Mouse (Mus musculus) heart, adult 2 months (tissue): ENCODE data around the gene Nxf1.

Source experiments
- CTCF ChIP-seq: fragments of 200-600 bp; IDR thresholded peaks from 2 replicates; pipeline ENCODE4 v1.8.1; 2022; ENCODE audit warnings: antibody characterized with exemption, mild to moderate bottlenecking, moderate library complexity
- POLR2A ChIP-seq: fragments of 200-500 bp; IDR thresholded peaks from 2 replicates; pipeline ENCODE4 v1.6.1; 2011; ENCODE audit warnings: mild to moderate bottlenecking, low read depth, low read length, control low read depth; ENCODE audit not compliant: insufficient read depth

- TF ChIP-seq CTCF (no peak), POLR2A (no peak)
Observed at GRCm38 (mm10) chr19:8738911-8739310, 18.0 kb upstream of the Nxf1 start.
